Mouse (Mus musculus) inflammation-experienced regulatory T-cells (primary cell): ENCODE measurements around the gene Zc3h10. TPM values are rescaled to one million over a fixed set of nuclear protein-coding genes. Genes with fewer than 3 reads are reported as not detected.

ENCODE experiments used
- polyA plus RNA-seq, 2 experiments: library from polyadenylated mRNA; unstranded; fragments of 100-300 nt; shearing (Covaris generic); gene quantifications; one replicate each; pipeline ENCODE4 v1.2.1; 2017

Zc3h10 gene
- polyA plus RNA-seq, result 10 to 100 TPM; 22.0 to 27.4 TPM

GRCm38 (mm10) chr10:128547361-128548032 lies at the start of gene Zc3h10:
Zc3h10 (minus strand) TSS chr10:128547774.

DNA sequence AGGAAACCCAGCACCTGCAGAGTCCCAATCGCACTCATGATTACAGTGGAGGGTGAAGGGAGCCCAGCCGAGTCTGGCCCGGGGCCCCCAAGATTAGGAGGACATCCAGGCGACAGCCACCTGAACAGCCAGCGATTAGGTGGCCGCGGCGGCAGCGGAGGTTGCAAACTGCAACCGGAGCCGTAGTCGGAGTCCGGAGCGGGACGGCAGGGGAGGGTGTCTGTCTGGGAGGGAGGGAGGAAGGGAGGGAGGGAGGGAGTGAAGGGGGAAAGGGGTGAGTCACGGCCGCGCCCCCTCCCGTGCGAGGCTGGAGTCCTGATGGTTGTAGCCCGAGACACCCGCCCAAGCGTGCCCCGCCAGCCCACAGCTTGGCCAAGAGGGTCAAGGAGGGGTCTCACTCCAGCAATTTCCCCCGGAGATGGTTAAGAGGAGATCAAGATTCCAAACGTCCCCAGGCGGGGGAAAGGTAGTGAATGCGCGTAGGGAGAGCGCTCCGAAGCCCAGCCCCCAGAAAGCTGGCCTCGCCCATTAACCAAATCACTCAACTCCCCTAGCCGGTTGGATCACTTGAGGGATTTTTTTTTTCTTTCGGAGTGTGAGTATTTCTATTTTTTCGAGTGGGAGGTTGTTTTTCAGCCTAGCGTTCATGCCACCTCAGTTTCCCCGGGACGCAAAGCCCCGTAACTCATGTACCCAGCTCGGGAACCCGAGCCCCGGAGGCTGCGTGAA lies 42.1 kb upstream of the Zc3h10 start, which contains the start of gene Erbb3:
Gene Erbb3, minus strand, starts transcription at position 189 of the 729 bp plus-strand sequence.

DNA sequence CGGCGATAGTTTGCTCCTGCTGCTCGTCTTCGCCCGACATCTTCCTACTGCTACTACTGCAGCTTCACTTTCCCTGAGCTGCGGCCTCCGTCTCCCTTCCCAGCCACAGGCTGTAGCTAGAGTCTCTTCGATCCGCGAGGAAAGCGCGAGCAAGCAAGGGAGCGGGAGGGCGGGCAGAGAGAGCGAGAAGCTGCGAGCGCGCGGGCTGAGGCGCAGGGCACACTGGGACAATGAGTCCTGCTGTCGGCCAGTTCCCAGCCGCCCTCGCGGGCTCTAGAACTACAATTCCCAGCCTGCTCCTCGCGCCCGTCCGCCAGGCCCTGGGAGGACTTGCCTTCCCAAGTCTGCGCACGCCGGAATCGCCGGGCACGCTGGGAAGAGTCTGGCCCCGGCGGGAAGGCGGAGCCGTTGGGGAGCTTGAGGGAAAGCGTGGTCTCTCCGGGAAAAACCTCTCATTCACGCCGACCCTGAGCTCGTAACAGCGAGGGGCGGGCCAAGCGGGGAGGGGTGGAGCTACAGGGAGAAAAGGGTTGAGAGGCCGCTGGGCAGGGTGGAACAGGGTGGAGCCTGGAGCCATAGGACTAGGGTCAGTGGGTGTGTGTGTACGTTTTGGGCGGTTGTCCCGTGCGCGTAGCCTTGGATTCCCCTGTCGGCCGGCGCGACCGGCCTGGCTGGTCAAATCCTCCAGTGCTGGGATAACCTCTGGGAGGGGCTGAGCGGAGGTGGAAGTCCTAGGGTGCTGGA lies 18.4 kb upstream of the Zc3h10 start, which contains the start of gene Pa2g4:
Gene Pa2g4, minus strand, starts transcription at position 200 of the 744 bp plus-strand sequence.

DNA sequence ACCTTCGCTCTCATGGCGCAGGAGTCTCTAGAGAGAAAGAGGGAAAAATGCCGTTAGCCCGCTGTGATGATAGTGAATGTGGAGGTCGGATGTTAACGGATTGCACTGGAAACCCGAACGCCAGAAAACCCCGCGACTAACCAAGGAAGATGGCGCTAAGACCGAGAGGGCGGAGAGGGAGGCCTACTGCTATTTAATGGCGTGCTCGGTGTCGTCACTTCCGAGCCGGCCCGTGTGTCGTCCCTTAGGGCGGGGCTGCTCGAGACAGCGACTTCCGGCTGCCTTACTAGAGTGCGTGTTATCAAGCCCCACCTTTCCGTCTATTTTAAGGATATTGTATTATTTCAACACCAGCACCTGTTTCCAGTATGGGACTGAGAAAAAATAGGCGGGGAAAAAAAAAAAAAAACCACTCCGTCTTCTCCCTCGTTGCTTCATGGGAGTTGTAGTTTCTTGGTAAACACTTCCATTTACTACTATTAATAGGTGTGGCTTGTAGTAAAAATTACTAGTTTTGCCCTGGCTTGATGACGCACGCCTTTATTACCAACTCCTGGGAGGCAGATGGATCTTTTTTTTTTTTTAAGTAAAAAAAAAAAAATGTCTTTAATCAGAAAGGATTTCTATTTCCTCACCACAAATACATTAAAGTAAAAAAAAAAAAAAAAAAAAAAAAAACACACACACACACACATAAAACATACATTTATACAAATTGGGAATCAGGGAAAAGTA lies 1.5 kb upstream of the Zc3h10 start, which contains the start of gene Rpl41:
Gene Rpl41, minus strand, starts transcription at position 359 of the 735 bp plus-strand sequence.

GRCm38 (mm10) chr10:128525671-128526308 lies 21.8 kb downstream of the Zc3h10 start, which contains the start of gene Esyt1:
Esyt1 (minus strand) TSS chr10:128525871.

DNA sequence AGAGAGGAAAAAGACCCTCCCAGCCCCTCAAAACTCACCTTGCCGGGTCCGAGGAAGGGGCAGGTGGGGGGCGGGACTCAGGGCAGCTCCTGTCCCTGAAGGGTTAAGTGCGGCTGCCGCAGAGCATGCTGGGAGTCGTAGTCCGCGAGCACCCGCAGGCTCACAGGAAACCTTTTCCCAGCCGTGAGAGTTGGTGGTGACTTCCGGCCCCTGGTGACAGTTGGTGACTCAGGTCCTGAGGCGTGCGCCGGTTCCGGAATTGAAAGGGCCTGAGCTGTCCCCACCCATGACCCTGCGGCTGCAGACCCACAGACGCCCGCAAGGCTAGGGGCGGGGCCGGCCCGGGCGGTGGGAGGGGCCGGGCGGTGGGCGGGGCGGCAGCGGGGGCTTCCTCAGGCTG lies 49.0 kb downstream of the Zc3h10 start, which contains the start of gene Myl6b:
Gene Myl6b, minus strand, starts transcription at position 96 of the 400 bp plus-strand sequence.

DNA sequence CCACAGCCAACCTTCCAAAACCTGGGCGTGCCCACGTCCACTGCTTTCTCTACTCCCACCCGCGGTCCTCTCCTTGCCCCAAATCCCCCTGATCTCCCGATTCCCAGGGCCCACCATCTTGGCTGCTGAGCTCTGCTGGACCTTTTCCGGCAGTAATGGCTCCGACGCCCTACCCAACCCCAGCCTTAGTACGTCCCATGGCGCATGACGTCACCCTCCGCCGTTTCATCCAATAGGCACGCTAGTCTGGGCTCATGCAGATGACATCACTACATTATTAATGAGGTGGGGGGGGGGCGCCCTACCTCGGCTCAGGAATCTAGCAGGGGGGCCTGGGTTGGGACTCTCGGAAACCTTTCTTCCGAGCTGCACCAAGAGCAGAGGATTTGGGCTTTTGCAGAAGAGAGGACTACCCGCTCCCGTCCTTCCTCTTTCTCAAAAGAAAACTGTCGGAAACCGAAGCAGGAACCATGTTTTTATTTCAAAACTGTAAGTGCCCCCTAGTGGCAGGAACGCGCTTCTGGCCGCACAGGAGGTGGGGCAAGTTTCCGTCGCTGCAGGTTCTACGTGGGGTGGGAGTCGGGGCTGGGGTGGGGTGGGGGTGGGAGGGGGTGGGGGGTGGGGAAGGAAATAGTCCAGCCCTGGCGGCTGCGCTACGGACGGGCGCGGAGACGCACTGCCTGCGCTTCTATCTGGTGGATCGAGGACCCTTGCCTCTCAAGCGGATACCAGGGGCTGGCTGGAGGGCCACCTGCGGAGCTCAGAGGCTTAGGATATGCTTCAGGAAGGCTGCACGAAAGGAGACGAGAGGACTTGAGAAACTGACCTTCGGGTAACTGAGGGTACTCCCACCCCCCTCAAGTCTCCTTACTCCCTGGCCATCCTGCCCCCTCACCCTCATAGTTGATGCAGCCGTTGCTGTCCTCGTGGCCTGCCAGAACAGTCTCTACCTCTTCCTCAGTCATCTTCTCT lies 53.6 kb downstream of the Zc3h10 start, which contains the start of gene Myl6:
Gene Myl6, minus strand, starts transcription at position 451 of the 972 bp plus-strand sequence.

Other genes starting within 250 kb of the Zc3h10 start
- under 1 TPM in 1 of 2 experiments, not detected in 1; 0.54 TPM for gene Il23a, start 249.0 kb downstream of the Zc3h10 start, polyA plus RNA-seq
- 10 to 100 TPM; 39.5 to 50.2 TPM for gene Pan2, start 244.4 kb downstream of the Zc3h10 start, polyA plus RNA-seq
- gene Cnpy2, start 225.3 kb downstream of the Zc3h10 start, polyA plus RNA-seq, result 100 to 1,000 TPM in 1 of 2 experiments, 10 to 100 TPM in 1; 89.0 to 132 TPM
- gene Cs, start 210.0 kb downstream of the Zc3h10 start, polyA plus RNA-seq, result 100 to 1,000 TPM; 153 to 176 TPM
- 10 to 100 TPM; 26.8 to 30.6 TPM for gene Coq10a, start 178.8 kb downstream of the Zc3h10 start, polyA plus RNA-seq
- gene Ankrd52, start 170.7 kb downstream of the Zc3h10 start, polyA plus RNA-seq, result 1 to 10 TPM; 6.3 to 6.5 TPM
- not detected for gene Slc39a5, start 146.5 kb downstream of the Zc3h10 start, polyA plus RNA-seq
- gene Nabp2, start 136.3 kb downstream of the Zc3h10 start, polyA plus RNA-seq, result 100 to 1,000 TPM; 116 to 123 TPM
- gene Rnf41, start 136.1 kb downstream of the Zc3h10 start, polyA plus RNA-seq, result 10 to 100 TPM; 37.5 to 41.8 TPM
- gene Smarcc2, start 88.5 kb downstream of the Zc3h10 start, polyA plus RNA-seq, result 100 to 1,000 TPM; 111 to 120 TPM
- gene Myl6, start 53.6 kb downstream of the Zc3h10 start, polyA plus RNA-seq, result 1,000 to 10,000 TPM; 1,313 to 1,615 TPM
- gene Myl6b, start 49.1 kb downstream of the Zc3h10 start, polyA plus RNA-seq, result 1 to 10 TPM; 2.7 to 4.7 TPM
- 100 to 1,000 TPM; 216 to 394 TPM for gene Esyt1, start 21.9 kb downstream of the Zc3h10 start, polyA plus RNA-seq
- 1,000 to 10,000 TPM; 2,016 to 2,109 TPM for gene Rpl41, start 1.5 kb upstream of the Zc3h10 start, polyA plus RNA-seq
- 10 to 100 TPM; 26.4 to 30.0 TPM for gene Pa2g4, start 18.2 kb upstream of the Zc3h10 start, polyA plus RNA-seq
- 1 to 10 TPM; 2.9 to 8.1 TPM for gene Erbb3, start 41.9 kb upstream of the Zc3h10 start, polyA plus RNA-seq
- 100 to 1,000 TPM; 473 to 520 TPM for gene Rps26, start 79.0 kb upstream of the Zc3h10 start, polyA plus RNA-seq
- 100 to 1,000 TPM in 1 of 2 experiments, 10 to 100 TPM in 1; 71.0 to 105 TPM for gene Ikzf4, start 98.2 kb upstream of the Zc3h10 start, polyA plus RNA-seq
- gene Suox, start 126.3 kb upstream of the Zc3h10 start, polyA plus RNA-seq, result 10 to 100 TPM; 46.6 to 47.9 TPM
- 10 to 100 TPM; 44.2 to 45.0 TPM for gene Rab5b, start 148.5 kb upstream of the Zc3h10 start, polyA plus RNA-seq
- 1 to 10 TPM; 2.9 to 5.1 TPM for gene Pmel, start 156.4 kb upstream of the Zc3h10 start, polyA plus RNA-seq
- 10 to 100 TPM; 33.2 to 43.0 TPM for gene Cdk2, start 157.3 kb upstream of the Zc3h10 start, polyA plus RNA-seq
- gene Dgka, start 197.1 kb upstream of the Zc3h10 start, polyA plus RNA-seq, result 100 to 1,000 TPM; 564 to 912 TPM
- 10 to 100 TPM; 30.7 to 44.7 TPM for gene Pym1, start 200.1 kb upstream of the Zc3h10 start, polyA plus RNA-seq
- gene Mmp19, start 243.1 kb upstream of the Zc3h10 start, polyA plus RNA-seq, result 1 to 10 TPM in 1 of 2 experiments, under 1 TPM in 1; 0.27 to 1.1 TPM